Mouse (Mus musculus) heart, adult 8-10 months (tissue): Measurements from ENCODE around the gene Fos. TPM values are rescaled to one million over a fixed set of nuclear protein-coding genes. Genes with fewer than 3 reads are reported as not detected.
"Not testable (repeated sequence)": the region's sequence is repeated elsewhere in the genome, so short reads cannot be mapped to it uniquely, and the experiment has no call there.

Experiments used
- DNase-seq: peaks from one replicate; pipeline ENCODE4 v3.0.0; 2022; ENCODE audit warnings: low spot score
- total RNA-seq, 4 experiments: library from RNA; stranded (reverse); gene quantifications; 2 replicates each; pipeline ENCODE4 v1.2.4; 2022

Fos gene
- total RNA-seq, 4 experiments from 2014 or later, result 2.4 to 26.4 (median 15.7) TPM

- DNase-seq, result no peak
These were observed 49.9 kb downstream of the Fos start for GRCm38 (mm10) chr12:85523421-85524192.

DNA sequence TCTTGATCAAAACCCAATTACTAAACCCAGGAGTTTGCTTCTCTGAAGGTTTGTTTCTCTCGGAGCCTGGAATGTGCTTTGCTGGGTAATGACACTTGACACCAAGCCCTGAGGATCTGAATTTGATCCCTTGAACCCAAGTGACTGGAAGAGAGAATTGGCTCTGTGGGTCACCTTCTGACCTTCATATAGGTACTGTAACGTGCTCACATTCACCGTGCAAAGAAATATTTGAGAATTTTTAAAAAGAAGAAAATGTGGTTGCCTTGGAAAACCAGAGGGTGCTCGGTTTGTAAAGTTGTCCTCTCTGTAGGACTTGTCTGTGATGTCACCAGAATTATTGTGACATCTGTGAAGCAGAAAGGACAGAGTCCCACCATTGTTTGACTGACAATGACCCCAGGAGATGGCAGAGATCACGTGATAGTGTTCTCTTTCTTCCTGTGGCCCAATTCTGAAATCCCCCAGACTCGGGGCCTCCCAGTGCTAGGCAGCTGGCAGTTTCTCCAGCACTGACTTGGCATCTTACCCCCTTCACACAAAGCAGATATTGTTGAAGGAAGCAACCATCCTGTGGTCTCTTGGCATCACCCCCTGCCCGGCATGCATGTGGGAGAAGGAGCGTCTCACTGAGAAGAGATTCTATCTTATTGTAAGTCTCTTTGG is 50.6 kb downstream of the Fos start:
- no peak for DNase-seq

DNA sequence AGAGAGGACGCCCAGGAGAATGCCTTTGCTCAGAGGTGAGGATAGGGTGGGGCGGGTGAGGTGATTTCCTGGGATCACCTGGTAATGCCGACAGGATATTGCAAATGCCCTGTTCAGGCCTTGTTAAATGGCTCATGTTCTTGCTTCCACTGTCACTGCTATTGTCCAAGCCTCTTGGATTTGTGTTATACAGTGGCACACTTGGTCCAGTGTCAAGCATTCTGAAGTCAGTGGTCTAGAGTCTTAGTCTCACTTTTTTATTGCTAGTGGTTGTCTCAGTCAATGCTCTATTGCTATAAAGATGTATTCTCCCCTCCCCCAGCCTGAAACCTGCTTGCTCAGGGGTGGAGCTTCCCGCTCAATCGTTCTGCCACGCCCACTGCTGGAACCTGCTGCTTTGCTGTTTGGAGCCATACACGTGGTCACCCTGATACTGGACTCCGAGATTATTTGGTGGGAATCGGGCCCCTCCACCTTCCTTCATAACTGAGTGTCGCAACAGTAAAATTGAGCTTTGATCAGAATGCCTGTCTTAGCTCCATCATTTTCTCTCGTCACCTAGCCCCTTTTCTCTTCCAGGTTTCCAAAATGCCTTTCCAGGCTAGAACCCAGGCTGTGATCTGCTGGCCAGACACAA is 51.3 kb downstream of the Fos start:
- DNase-seq, result not testable (repeated sequence)

Other genes with a start within 250 kb of the Fos start
- gene Mlh3, start 203.3 kb upstream of the Fos start, total RNA-seq, result 10 to 100 TPM in 2 of 4 experiments, 1 to 10 TPM in 2; 9.4 to 11.3 (median 10.3) TPM
- gene Acyp1, start 185.5 kb upstream of the Fos start, total RNA-seq, result 10 to 100 TPM; 20.6 to 27.9 (median 22.9) TPM
- 1 to 10 TPM; 2.6 to 3.2 (median 2.6) TPM for gene Zc2hc1c, start 185.3 kb upstream of the Fos start, total RNA-seq
- 100 to 1,000 TPM; 119 to 127 (median 123) TPM for gene Nek9, start 134.5 kb upstream of the Fos start, total RNA-seq
- gene Tmed10, start 99.0 kb upstream of the Fos start, total RNA-seq, result 100 to 1,000 TPM; 164 to 177 (median 171) TPM
- 1 to 10 TPM; 6.5 to 9.2 (median 7.9) TPM for gene Jdp2, start 125.1 kb downstream of the Fos start, total RNA-seq
- 1 to 10 TPM in 1 of 4 experiments, under 1 TPM in 3; 0.38 to 1.1 (median 0.91) TPM for gene Batf, start 212.8 kb downstream of the Fos start, total RNA-seq